Mouse (Mus musculus) frontal cortex, postnatal 10 days (tissue): ENCODE measurements around the gene Mastl.

Experiments
- DNase-seq, 2 experiments: peaks; one replicate each; pipeline ENCODE4 v3.0.0; 2022; ENCODE audit warnings: low spot score in 2 of 2, mixed read lengths in 1 of 2

Mastl gene

DNA sequence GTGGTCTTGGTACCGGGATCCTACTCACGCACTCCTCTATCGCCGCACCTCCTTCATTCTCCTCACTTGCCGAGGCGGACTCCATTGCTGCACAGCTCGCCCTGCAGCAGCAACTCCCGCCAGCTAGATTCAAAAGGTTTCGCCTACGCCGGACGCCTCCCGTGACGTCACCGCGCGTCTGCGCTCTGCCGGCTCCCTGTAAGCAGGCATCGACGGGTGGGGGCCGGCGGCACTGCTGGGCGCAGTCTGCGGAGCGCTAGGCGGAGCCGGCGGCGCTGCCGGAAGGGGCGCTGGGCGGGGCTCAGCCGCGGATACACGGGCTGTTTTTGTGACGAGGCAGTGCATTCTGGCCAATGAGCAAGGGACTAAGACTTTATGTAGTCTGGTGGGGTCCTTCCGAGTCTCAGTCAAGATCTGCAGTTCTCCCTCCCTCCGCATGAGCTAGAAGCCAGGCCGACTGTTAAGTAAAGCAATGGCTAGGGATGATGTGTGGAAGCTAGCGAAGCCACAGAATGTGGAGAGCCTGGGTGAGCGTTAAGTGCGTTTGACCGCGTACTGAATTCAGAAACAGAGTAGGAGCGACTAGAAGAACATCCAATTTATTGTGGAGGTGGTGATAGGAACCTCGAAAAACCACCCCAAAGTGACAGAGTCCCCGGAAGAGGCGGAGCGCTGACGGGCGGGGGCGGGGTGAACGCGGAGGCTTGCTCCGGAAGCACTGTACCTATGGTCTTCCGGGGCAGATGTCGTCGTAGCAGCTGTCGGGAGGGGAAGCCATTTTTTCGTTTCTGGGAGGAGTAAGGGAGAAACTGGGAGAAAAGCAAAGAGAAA lies at the start of gene Mastl, which contains the start of gene Yme1l1:
Mastl (minus strand) TSS at position 248 of the 831 bp plus-strand sequence.
Yme1l1 (plus strand) TSS at position 593 of the 831 bp plus-strand sequence.
- DNase-seq = peak; percentile 98 to 99

GRCm38 (mm10) chr2:23202900-23203670 lies 47.3 kb upstream of the Mastl start:
- DNase-seq = no peak

DNA sequence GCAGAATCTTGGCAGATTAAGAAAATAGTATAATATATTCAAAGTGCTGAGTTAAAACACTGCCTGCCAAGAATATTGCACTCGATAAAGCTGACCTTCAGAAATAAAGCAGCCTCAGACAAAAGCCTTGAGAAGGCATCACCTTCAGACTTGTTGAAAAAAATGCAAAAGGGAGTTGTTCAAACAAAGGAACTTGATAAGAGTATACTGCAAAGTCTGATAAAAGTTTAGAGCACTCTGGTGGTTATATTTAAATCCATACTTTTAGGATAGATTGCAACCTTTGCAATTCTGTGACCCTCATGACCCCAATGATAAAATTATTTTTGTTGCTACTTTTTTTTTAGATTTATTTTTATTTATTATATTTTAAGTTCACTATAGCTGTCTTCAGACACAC lies 45.2 kb upstream of the Mastl start:
- DNase-seq = no peak

DNA sequence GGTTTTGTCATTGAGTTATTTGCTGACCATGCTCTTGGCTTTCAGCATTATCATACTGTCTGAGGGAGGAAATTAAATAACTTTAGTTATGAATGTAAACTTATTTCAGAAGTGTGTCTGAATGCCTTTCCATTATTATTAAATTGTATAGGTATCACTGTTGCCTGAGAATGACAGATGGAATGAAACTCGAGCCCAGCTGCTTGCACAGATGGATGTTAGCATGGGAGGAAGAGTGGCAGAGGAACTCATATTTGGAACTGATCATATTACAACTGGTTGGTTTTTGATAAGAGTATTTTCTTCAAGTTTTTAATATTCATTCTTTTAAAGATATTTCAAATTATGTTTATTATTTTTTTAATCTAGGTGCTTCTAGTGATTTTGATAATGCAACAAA lies 38.5 kb upstream of the Mastl start:
- DNase-seq = no peak

DNA sequence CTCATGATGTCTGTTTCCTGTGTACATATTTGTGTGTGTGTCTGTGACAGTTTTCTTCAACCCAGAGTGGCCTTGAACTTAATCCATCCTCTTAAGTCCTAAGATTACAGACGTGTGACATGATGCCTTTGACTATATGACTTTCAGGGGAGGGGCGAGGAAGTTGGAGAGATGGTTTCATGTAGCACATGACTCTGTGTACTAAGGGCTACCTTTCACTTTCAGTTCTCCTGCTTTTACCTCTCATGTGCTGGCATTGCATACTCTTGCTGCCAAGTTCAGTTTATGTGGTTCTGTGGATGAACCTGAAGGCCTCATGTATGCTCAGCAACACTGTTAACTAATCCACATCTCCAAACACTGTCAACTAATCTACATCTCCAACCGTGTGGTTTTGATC lies 16.5 kb upstream of the Mastl start:
- no peak for DNase-seq

GRCm38 (mm10) chr2:23156608-23157081 lies 821 bp upstream of the Mastl start:
- DNase-seq = no peak

DNA sequence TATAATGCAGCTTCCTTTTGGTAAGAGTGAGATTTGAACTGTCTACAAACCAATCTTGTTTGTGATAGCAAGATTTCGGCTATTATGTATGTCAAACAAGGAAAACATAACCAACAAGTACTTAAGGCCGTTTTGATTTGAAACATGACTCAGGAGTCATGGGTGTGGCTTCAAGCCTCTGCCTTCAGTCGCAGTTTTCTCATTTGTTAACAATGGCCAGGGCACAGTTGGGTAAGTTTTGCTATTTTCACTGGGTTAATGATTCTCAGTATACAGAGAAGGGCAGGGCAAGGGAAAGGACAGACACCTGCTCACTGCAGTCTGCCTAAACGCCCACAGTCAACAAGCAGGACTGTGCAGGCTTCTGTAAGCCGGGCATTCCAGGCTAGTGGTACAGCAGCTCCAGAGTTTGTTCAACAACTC lies 614 bp downstream of the Mastl start:
- DNase-seq = no peak

GRCm38 (mm10) chr2:23119573-23119972 lies 36.3 kb downstream of the Mastl start:
- DNase-seq = no peak

DNA sequence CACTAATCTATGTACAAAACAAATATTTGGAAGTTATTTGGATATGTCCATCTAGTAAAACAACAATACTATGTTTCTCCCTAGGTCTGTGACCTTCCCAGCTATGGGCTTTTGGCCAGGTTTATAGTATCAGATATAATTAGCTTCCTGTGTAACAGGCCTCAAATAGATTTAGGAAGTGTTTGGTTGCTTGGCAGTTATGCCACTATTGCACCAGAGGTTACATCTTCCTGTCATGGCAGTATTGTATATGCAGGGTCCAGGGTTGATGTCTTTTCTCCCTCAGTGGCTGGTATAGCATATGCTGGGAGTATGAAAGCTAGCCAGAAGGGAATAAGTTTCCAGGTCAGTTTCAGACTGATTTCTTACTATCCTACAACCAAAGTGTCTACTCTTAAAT lies 53.6 kb downstream of the Mastl start:
- DNase-seq = no peak

DNA sequence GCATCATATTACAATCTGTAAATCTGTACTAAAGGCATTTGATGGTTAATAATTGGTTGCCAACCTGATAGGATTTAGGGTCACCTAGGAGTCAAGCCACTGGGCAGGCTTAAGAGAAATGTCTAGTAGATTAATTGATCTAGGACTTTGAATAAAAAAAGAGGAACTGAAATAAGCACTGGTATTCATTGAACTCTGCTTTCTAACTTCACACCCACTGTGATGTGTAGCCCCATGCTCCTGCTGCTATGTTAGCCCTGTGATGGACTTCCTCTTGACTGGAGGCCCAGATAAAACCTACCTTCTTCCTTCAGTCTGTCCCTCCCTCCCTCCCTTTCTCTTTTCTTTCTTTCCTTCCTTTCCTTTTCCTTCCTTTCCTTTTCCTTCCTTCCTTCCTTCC lies 58.8 kb downstream of the Mastl start:
- no peak for DNase-seq

DNA sequence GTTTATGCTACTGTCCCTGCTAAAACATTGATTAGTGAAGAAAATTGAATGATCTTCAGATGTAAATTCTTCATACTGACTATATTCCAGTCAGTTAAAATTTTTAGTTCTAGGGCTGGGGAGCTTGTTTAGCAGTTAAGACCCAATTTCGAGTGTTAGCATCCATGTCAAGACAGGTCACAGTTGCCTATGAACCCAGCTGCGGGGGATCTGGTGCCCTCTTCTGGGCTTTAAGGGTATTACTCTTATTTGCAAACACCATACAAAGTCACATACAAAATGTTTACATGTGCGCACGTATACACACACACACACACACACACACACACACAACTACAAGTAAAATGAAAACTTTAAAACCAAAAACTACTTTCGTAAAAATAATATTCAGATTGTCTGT lies 63.6 kb downstream of the Mastl start:
- no peak for DNase-seq

DNA sequence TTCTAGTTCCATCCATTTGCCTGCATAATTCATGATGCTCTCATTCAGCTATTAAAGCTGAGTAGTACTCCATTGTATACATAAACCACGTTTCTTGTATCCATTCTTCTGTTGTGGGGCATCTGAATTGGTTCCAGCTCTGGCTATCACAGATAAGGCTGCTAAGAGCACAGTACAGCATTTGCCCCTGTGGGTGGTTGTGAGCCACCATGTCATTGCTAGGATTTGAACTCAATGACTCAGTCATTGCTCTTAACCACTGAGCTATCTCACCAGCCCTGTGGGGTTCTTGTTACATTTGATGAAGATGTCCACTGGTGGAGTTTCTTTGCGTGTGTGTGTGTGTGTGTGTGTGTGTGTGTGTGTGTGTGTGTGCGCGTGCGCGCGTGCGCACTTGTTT lies 71.3 kb downstream of the Mastl start:
- DNase-seq = no peak

GRCm38 (mm10) chr2:23078588-23078987 lies 77.2 kb downstream of the Mastl start:
- no peak for DNase-seq

DNA sequence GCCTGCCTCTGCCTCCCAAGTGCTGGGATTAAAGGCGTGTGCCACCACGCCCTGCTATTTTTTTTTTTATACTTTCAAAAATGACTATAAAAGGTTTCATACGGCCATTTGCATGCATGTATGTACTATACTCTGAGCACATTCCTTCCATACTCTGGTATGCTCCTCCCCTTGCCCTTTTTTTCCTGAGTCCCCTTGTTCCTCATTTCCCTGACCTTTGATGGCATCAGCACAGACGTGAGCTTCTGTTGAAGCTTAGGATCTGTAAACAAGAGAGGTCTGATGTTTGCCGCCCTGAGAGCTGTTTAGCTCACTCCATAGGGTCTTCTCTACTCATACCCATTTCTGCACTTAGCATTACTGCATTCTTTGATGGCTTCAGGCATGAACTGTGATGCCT lies 78.1 kb downstream of the Mastl start:
- no peak for DNase-seq

GRCm38 (mm10) chr2:23076783-23077182 lies 79.0 kb downstream of the Mastl start:
- no peak for DNase-seq

DNA sequence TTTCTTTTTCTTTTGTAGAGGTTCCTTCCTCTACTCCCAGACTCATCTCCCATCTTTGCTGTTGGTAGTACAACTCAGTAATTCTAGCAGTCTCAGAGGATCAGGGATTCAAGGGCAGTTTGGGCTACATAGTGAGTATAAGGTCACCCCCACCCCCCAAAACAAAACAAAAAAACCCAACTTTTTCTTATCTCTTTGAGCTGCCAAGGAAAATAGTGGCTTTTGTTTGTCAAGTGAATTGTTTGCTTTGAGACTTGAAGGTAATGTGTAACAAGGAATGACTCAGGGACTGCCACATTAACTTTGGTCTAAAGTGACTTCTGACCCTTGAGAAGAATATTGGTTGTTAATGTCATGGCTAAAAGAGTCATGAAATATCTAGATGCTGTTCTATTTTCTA lies 80.0 kb downstream of the Mastl start:
- DNase-seq = no peak

- DNase-seq = no peak
Measured at GRCm38 (mm10) chr2:23071406-23071805, 84.4 kb downstream of the Mastl start.

DNA sequence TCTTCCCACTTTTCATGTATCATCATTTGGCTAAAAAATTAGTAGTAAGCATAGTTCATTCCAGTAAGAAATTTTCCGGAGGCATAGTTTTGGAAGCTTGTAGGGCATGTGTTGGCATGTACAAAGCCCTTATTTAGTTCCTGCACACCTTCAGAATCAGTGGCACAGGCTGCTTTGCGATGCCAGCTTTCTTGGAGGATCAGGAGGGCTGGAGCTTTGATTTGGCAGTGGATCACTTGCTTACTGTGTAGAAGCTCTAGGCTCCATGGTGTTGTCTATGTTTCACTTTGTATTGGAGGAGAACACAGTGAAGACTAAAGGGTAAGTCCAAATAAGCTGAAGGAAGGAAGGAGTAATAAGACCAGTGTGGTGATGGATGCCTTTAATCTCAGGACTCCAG lies 85.3 kb downstream of the Mastl start:
- DNase-seq = no peak

- DNase-seq = peak; percentile 91 to 94
Measured at GRCm38 (mm10) chr2:23068894-23069744, 86.7 kb downstream of the Mastl start.

DNA sequence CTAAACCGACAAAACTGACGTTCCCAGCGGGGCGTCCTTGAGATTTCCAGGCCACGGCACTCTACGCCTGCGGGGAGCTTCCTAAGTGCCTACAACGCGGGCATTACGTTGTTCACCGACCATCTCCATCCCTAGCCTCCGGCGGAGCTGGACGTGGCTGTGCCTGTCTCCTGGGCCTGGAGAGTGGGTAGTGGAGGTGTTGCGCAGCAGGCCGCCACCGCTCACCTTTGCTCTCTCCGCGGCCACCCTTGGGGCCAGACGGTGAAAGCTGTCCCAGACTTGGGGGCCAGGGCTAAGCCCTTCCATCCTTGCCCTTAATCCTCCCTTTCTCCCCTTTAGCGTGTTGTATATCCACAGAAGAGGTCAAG lies 87.5 kb downstream of the Mastl start:
- peak in 1 of 2 experiments; percentile 34 for DNase-seq

DNA sequence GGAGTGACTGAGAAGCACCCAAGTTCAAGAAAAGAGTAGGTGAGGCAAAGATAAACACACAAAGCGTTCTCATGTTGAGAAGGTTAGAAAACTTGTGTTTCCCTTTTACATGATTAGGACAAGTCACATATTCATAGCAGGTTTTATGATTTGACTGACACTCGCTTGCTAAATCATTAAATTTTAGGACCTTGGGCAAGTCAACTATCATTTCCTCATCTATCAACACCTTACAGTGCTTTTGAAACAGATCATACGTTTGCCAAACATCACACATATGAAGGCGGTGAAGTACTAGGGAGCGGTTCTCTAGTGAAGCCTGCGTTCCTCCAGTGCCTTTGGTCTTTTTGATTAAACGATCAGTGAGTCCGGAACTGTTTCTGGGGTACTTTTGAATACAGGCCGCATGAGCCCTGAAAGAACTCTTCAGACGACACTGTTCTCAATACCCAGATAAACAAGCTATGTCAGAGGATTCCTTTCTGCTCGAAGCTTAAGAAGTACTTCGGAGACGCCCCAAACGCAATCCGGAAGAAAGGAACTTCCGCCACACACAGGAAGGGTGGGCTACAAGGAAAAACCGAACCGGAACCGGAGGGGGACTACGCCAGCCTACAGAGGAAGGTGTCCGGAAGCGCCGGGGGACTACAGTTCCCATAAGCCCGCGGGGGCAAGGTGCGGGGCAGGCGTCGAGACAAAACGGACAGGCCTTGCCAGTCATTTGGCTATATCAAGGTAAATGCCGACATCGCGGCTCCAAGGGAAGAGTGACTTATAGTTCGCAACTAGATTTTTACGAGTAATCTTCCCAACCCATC lies 88.1 kb downstream of the Mastl start, which contains the start of gene Acbd5:
Acbd5 (plus strand) TSS at position 616 of the 818 bp plus-strand sequence.
- DNase-seq = peak; percentile 91
